Mouse (Mus musculus): ENCODE data around the gene Itga4. TPM values are rescaled to one million over a fixed set of nuclear protein-coding genes. Genes with fewer than 3 reads are reported as not detected.
A peak's percentile ranks its signal among the peaks of the same experiment; 100 is the strongest.

The Itga4 gene
- polyA plus RNA-seq, 1 experiment, result 0.11 TPM

GRCm38 (mm10) chr2:79367451-79368450, 112.5 kb downstream of the Itga4 start:
- Histone ChIP-seq H3K36me3 (ENCODE audit: control insufficient read depth, insufficient read depth, low read length) (no peaks in the 10 kb centered on the region), H3K4me3 (ENCODE audit: control insufficient read depth, low read depth, low read length) (peak overlapping the region; percentile 82), H3K27ac (ENCODE audit: control insufficient read depth, insufficient read depth, low read depth, low read length) (no peak overlapping the region), H3K27me3 (ENCODE audit: control insufficient read depth, insufficient read depth, low read length) (no peaks in the 10 kb centered on the region), H3K4me1 (ENCODE audit: control insufficient read depth, insufficient read depth, low read length) (peaks cover 7% of the 10 kb centered on the region)
- TF ChIP-seq POLR2A (IDR thresholded peaks at IDR 0.05; ENCODE audit: control insufficient read depth, low read depth, low read length), result no peak
- no peak for TF ChIP-seq CTCF (IDR thresholded peaks at IDR 0.05; ENCODE audit: control insufficient read depth, insufficient read depth, insufficient replicate concordance, low read depth, low read length)

GRCm38 (mm10) chr2:79368661-79369060, 113.4 kb downstream of the Itga4 start:
- Histone ChIP-seq H3K27ac (ENCODE audit: control insufficient read depth, insufficient read depth, low read depth, low read length) (peak overlapping the region; percentile 10; the same call in 1 of the 2 replicates), H3K4me1 (ENCODE audit: control insufficient read depth, insufficient read depth, low read length) (peaks cover 7% of the 10 kb centered on the region), H3K27me3 (ENCODE audit: control insufficient read depth, insufficient read depth, low read length) (no peaks in the 10 kb centered on the region), H3K4me3 (ENCODE audit: control insufficient read depth, low read depth, low read length) (peak overlapping the region; percentile 82), H3K36me3 (ENCODE audit: control insufficient read depth, insufficient read depth, low read length) (no peaks in the 10 kb centered on the region)
- no peak for TF ChIP-seq CTCF (IDR thresholded peaks at IDR 0.05; ENCODE audit: control insufficient read depth, insufficient read depth, insufficient replicate concordance, low read depth, low read length)
- no peak for TF ChIP-seq POLR2A (IDR thresholded peaks at IDR 0.05; ENCODE audit: control insufficient read depth, low read depth, low read length)

- H3K36me3 ChIP-seq (ENCODE audit: control insufficient read depth, insufficient read depth, low read length), result no peaks in the 10 kb centered on the region
- TF ChIP-seq CTCF (IDR thresholded peaks at IDR 0.05; ENCODE audit: control insufficient read depth, insufficient read depth, insufficient replicate concordance, low read depth, low read length) (no peak), POLR2A (IDR thresholded peaks at IDR 0.05; ENCODE audit: control insufficient read depth, low read depth, low read length) (no peak)
- H3K4me1 ChIP-seq (ENCODE audit: control insufficient read depth, insufficient read depth, low read length), result peaks cover 7% of the 10 kb centered on the region
- H3K27ac ChIP-seq (ENCODE audit: control insufficient read depth, insufficient read depth, low read depth, low read length), result peak overlapping the region; percentile 10; the same call in 1 of the 2 replicates
- H3K4me3 ChIP-seq (ENCODE audit: control insufficient read depth, low read depth, low read length), result peak overlapping the region; percentile 82
- H3K27me3 ChIP-seq (ENCODE audit: control insufficient read depth, insufficient read depth, low read length), result no peaks in the 10 kb centered on the region
Observed at GRCm38 (mm10) chr2:79369061-79369524, 113.9 kb downstream of the Itga4 start.

DNA sequence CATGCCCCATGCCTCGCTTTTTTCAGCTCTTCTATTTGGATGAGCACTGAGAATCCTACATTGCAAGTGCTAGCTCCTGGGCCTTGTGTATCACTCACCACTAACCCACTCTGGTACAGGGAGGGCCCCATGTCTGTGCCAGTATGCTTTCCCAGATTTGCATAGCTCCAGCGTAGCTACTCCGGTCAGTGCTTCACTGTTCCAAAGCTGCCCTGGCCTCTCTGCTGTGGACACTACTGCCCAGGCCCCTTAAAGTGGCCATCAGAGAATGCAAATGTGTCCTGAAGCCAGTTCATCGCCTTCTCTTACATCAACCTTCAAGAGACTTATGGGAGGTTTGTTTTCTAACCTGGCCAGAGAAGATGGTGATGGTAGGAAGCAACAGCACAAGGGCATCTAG, 114.7 kb downstream of the Itga4 start:
- TF ChIP-seq POLR2A (IDR thresholded peaks at IDR 0.05; ENCODE audit: control insufficient read depth, low read depth, low read length) (no peak), CTCF (IDR thresholded peaks at IDR 0.05; ENCODE audit: control insufficient read depth, insufficient read depth, insufficient replicate concordance, low read depth, low read length) (no peak)
- no peaks in the 10 kb centered on the region for H3K27me3 ChIP-seq (ENCODE audit: control insufficient read depth, insufficient read depth, low read length)
- peaks cover 7% of the 10 kb centered on the region for H3K4me1 ChIP-seq (ENCODE audit: control insufficient read depth, insufficient read depth, low read length)
- no peaks in the 10 kb centered on the region for H3K36me3 ChIP-seq (ENCODE audit: control insufficient read depth, insufficient read depth, low read length)
- no peak overlapping the region for H3K27ac ChIP-seq (ENCODE audit: control insufficient read depth, insufficient read depth, low read depth, low read length)
- H3K4me3 ChIP-seq (ENCODE audit: control insufficient read depth, low read depth, low read length), result no peak overlapping the region

DNA sequence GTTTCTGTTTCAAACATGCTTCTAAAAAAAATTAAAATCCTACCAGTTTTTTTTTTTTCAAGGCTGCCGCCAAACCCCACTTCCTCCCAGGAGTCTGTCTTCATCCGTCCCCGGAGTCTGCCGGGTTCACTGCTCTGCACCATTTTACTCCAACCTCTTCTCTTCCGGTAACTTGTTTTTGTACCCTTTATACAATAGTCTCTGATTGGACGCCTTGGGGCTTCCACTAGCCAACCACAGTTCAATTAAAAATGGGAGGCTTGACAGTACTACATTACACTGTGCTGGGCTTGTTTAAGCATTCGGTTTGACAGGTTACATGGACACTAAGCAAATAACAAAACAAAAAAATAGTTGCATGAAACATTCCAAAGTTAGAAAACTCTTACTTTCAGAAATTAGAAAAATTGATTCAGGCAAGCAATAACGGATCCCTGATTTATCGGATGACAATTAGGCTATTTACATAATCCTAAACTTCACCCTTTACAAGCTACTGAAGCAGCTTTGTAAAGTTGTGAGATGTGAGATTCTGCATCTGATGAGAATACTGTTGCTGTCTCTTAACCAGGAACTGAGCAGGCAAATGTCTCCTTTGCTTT, 115.6 kb downstream of the Itga4 start:
- H3K4me1 ChIP-seq (ENCODE audit: control insufficient read depth, insufficient read depth, low read length), result peaks cover 7% of the 10 kb centered on the region

DNA sequence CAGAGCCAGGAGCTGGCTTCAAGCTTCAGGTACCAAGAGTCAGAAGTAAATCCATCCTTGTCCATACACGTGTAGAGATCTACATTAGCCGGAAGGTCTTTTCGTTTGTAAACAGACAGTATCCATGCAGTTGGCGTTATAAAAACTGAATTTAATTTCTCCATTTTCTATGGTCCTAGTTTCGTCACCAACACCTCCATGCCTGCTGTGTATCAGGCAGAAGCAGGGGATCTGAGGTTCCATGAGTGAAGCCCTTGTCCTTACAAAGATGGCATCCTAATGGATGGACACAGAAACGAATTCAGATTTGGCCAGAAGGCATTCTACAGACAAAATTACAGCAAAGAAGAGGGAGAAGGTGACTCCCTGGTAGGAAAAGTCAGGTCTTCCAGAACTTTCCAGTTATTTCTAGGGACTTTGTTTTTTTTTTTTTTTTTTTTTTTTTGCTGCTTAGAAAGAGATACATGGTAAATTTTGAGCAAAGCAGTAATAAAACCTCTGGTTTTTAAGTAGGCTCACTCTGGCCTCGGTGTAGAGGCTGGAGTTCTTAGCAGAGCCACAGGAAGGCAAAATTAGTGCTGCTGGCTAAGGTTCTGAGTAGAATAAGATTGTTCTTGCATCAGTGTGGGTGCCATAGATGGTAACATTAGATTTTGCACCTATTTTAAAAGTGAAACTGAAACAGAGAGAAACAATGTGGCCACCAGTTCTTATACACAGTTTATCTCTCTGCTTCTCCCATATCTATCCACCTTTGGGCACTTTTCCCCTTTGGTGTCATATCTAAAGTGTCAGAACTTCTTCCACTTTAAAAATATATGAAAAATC, 116.3 kb downstream of the Itga4 start:
- H3K4me3 ChIP-seq (ENCODE audit: control insufficient read depth, low read depth, low read length), result no peak overlapping the region
- no peak for TF ChIP-seq POLR2A (IDR thresholded peaks at IDR 0.05; ENCODE audit: control insufficient read depth, low read depth, low read length)
- TF ChIP-seq CTCF (IDR thresholded peaks at IDR 0.05; ENCODE audit: control insufficient read depth, insufficient read depth, insufficient replicate concordance, low read depth, low read length), result no peak
- H3K27me3 ChIP-seq (ENCODE audit: control insufficient read depth, insufficient read depth, low read length), result no peaks in the 10 kb centered on the region
- H3K4me1 ChIP-seq (ENCODE audit: control insufficient read depth, insufficient read depth, low read length), result peaks cover 7% of the 10 kb centered on the region
- no peak overlapping the region for H3K27ac ChIP-seq (ENCODE audit: control insufficient read depth, insufficient read depth, low read depth, low read length)
- H3K36me3 ChIP-seq (ENCODE audit: control insufficient read depth, insufficient read depth, low read length), result no peaks in the 10 kb centered on the region

More for the DNA sequence above, 115.6 kb downstream of the Itga4 start:
- no peak for TF ChIP-seq POLR2A (IDR thresholded peaks at IDR 0.05; ENCODE audit: control insufficient read depth, low read depth, low read length)
- no peak for TF ChIP-seq CTCF (IDR thresholded peaks at IDR 0.05; ENCODE audit: control insufficient read depth, insufficient read depth, insufficient replicate concordance, low read depth, low read length)
- Histone ChIP-seq H3K4me3 (ENCODE audit: control insufficient read depth, low read depth, low read length) (no peak overlapping the region), H3K27me3 (ENCODE audit: control insufficient read depth, insufficient read depth, low read length) (no peaks in the 10 kb centered on the region), H3K36me3 (ENCODE audit: control insufficient read depth, insufficient read depth, low read length) (no peaks in the 10 kb centered on the region), H3K27ac (ENCODE audit: control insufficient read depth, insufficient read depth, low read depth, low read length) (no peak overlapping the region)
